Mouse (Mus musculus) layer of hippocampus, adult 6 months (tissue): ENCODE data around the gene Dnajc4. TPM values are rescaled to one million over a fixed set of nuclear protein-coding genes. Genes with fewer than 3 reads are reported as not detected.

Experiments used
- long read RNA-seq, 2 experiments: library from polyadenylated mRNA; unstranded; transcript quantifications; one replicate each; pipeline ENCODE4 v2.0.0; 2019 to 2020
- polyA plus RNA-seq: library from polyadenylated mRNA; unstranded; fragments of <200 nt; fragmentation: Nextera tagmentation; gene quantifications from 2 replicates; pipeline ENCODE4 v1.2.3, GENCODE M21; 2021

Gene Dnajc4
- polyA plus RNA-seq: 27.6 and 28.0 TPM in 2 replicates
- long read RNA-seq, experiment 1, transcript Dnajc4-201 (6 exons, 1,074 nt): major isoform, 10 of 26 reads
- long read RNA-seq, experiment 1, partial matches to known transcripts: 2 of 26 reads
- long read RNA-seq, experiment 1, other reads (novel, unspliced or antisense): 10 of 26 reads
- long read RNA-seq, experiment 2, transcript Dnajc4-201 (6 exons, 1,074 nt): major isoform, 7 of 23 reads
- long read RNA-seq, experiment 2, partial matches to known transcripts: 1 of 23 reads
- long read RNA-seq, experiment 2, other reads (novel, unspliced or antisense): 14 of 23 reads

GRCm38 (mm10) chr19:6992011-6992858, at the start of gene Dnajc4:
Gene Dnajc4 (minus strand): TSS chr19:6992572.

GRCm38 (mm10) chr19:7039841-7040636, 47.7 kb upstream of the Dnajc4 start, which contains the start of gene Stip1:
Gene Stip1 (minus strand): TSS chr19:7039967.

GRCm38 (mm10) chr19:7019191-7019590, 26.8 kb upstream of the Dnajc4 start, which contains the start of gene Fermt3:
Gene Fermt3 (minus strand): TSS chr19:7019469.

GRCm38 (mm10) chr19:6996006-6996405, 3.6 kb upstream of the Dnajc4 start, which contains the start of the genes Nudt22 and Trpt1:
Gene Nudt22 (minus strand): TSS chr19:6996117.
Gene Trpt1 (plus strand): TSS chr19:6996131.

GRCm38 (mm10) chr19:6987061-6987903, 5.1 kb downstream of the Dnajc4 start, which contains the start of gene Vegfb:
Gene Vegfb (minus strand): TSS chr19:6987651.

GRCm38 (mm10) chr19:6980381-6981093, 11.8 kb downstream of the Dnajc4 start, which contains the start of gene Fkbp2:
Gene Fkbp2 (minus strand): TSS chr19:6980501.

GRCm38 (mm10) chr19:6975537-6976521, 16.5 kb downstream of the Dnajc4 start, which contains the start of gene Plcb3:
Gene Plcb3 (minus strand): TSS chr19:6976470.

GRCm38 (mm10) chr19:6974211-6975205, 17.9 kb downstream of the Dnajc4 start, which contains the start of gene Ppp1r14b:
Gene Ppp1r14b (plus strand): TSS chr19:6974968.

GRCm38 (mm10) chr19:6942249-6942691, 50.1 kb downstream of the Dnajc4 start, which contains the start of gene Gpr137:
Gene Gpr137 (minus strand): TSS chr19:6942480.

GRCm38 (mm10) chr19:6941372-6942248, 50.8 kb downstream of the Dnajc4 start, which contains the start of gene Bad:
Gene Bad (plus strand): TSS chr19:6941861.

Other genes starting within 250 kb of the Dnajc4 start
- 28.5 and 31.7 TPM in 2 replicates for gene Rps6ka4, start 151.9 kb downstream of the Dnajc4 start, polyA plus RNA-seq
- gene Ccdc88b, start 134.4 kb downstream of the Dnajc4 start, polyA plus RNA-seq: 1.4 and 1.6 TPM in 2 replicates
- 133 and 145 TPM in 2 replicates for gene Trmt112, start 82.9 kb downstream of the Dnajc4 start, polyA plus RNA-seq
- 774 and 793 TPM in 2 replicates for gene Prdx5, start 82.5 kb downstream of the Dnajc4 start, polyA plus RNA-seq
- 3.2 and 3.4 TPM in 2 replicates for gene Esrra, start 70.8 kb downstream of the Dnajc4 start, polyA plus RNA-seq
- 4.3 TPM in 2 replicates for gene Catsperz, start 67.2 kb downstream of the Dnajc4 start, polyA plus RNA-seq
- 10.4 and 12.2 TPM in 2 replicates for gene Kcnk4, start 58.1 kb downstream of the Dnajc4 start, polyA plus RNA-seq
- gene Bad, start 50.7 kb downstream of the Dnajc4 start, polyA plus RNA-seq: 47.9 and 48.1 TPM in 2 replicates
- gene Gpr137, start 50.1 kb downstream of the Dnajc4 start, polyA plus RNA-seq: 18.3 and 23.0 TPM in 2 replicates
- gene Ppp1r14b, start 17.6 kb downstream of the Dnajc4 start, polyA plus RNA-seq: 23.4 and 26.0 TPM in 2 replicates
- 8.5 and 8.6 TPM in 2 replicates for gene Plcb3, start 16.1 kb downstream of the Dnajc4 start, polyA plus RNA-seq
- gene Fkbp2, start 12.1 kb downstream of the Dnajc4 start, polyA plus RNA-seq: 284 and 296 TPM in 2 replicates
- gene Vegfb, start 4.9 kb downstream of the Dnajc4 start, polyA plus RNA-seq: 74.0 and 88.5 TPM in 2 replicates
- gene Nudt22, start 3.5 kb upstream of the Dnajc4 start, polyA plus RNA-seq: 17.2 and 17.7 TPM in 2 replicates
- 18.7 and 22.7 TPM in 2 replicates for gene Trpt1, start 3.6 kb upstream of the Dnajc4 start, polyA plus RNA-seq
- gene Fermt3, start 26.9 kb upstream of the Dnajc4 start, polyA plus RNA-seq: 3.8 and 4.5 TPM in 2 replicates
- 119 and 128 TPM in 2 replicates for gene Stip1, start 47.4 kb upstream of the Dnajc4 start, polyA plus RNA-seq
- gene Macrod1, start 64.2 kb upstream of the Dnajc4 start, polyA plus RNA-seq: 3.4 and 3.9 TPM in 2 replicates
- gene Flrt1, start 113.2 kb upstream of the Dnajc4 start, polyA plus RNA-seq: 2.2 and 2.6 TPM in 2 replicates
- 740 and 803 TPM in 2 replicates for gene Otub1, start 213.7 kb upstream of the Dnajc4 start, polyA plus RNA-seq
- 7,358 and 7,691 TPM in 2 replicates for gene Cox8a, start 225.0 kb upstream of the Dnajc4 start, polyA plus RNA-seq
- gene Naa40, start 248.6 kb upstream of the Dnajc4 start, polyA plus RNA-seq: 8.5 and 9.4 TPM in 2 replicates